Mouse (Mus musculus) embryonic fibroblast, embryonic 13.5 days (primary cell): ENCODE measurements around the gene Tor1aip2. TPM values are rescaled to one million over a fixed set of nuclear protein-coding genes. Genes with fewer than 3 reads are reported as not detected.
A peak's percentile ranks its signal among the peaks of the same experiment; 100 is the strongest.

Experiments used
- H3K27ac ChIP-seq: 2 replicates; pipeline ENCODE4 v1.5.1; 2012; ENCODE audit warnings: low read length, control low read depth, inconsistent platforms; ENCODE audit not compliant: insufficient read depth
- H3K4me1 ChIP-seq: 2 replicates; pipeline ENCODE4 v1.6.1; 2011; ENCODE audit warnings: low read length; ENCODE audit not compliant: control insufficient read depth, insufficient read depth
- H3K4me3 ChIP-seq: 2 replicates; pipeline ENCODE4 v1.5.1; 2011; ENCODE audit warnings: mild to moderate bottlenecking, control low read depth, low read length; ENCODE audit not compliant: insufficient read depth
- CTCF ChIP-seq: IDR thresholded peaks from 2 replicates; pipeline ENCODE4 v1.5.1; 2011; ENCODE audit warnings: mild to moderate bottlenecking, control low read depth, low read length, moderate library complexity, borderline replicate concordance; ENCODE audit not compliant: insufficient read depth
- POLR2A ChIP-seq: IDR thresholded peaks from 2 replicates; pipeline ENCODE4 v1.6.1; 2011; ENCODE audit warnings: low read depth, mild to moderate bottlenecking, control low read depth, low read length, moderate library complexity
- polyA plus RNA-seq: library from polyadenylated mRNA; stranded (reverse); fragments of >200 nt; gene quantifications from 2 replicates; pipeline ENCODE4 v1.2.4, GENCODE M21; 2011; ENCODE audit warnings: low read depth; ENCODE audit not compliant: missing spikeins, insufficient read length

Tor1aip2 gene
- 161 and 181 TPM in 2 replicates for polyA plus RNA-seq

DNA sequence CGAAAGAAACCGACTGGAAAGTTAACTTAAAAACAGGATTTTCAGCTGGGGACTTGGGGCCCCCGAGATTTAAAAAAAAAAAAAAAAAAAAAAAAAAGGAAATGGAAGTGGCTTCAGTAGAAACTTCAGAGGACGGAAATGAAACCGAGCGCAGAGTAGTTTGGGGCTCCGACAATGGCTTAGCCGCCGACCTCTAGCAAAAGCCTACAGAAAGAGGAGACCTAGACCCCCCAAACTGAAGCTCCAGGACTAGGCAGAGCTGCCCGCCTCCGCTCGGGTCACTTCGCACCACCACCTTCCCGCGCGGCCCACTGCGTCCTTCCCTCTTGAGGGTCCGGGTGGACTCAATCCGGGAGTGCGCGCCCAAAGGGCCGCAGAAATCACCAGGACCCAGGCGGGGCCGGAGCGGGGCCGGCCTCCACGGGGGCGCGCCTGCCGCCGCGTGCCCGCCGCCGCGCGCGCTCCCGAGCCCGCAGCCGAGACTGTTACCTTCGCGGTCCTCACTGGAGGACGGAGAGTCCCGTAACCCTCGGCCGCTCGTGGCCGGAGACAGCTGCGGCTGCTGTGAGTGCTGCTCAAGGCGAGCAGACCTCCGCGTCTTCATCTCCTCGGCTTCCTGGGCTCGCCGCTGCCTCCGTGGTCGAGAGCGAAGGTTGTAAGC, at the start of gene Tor1aip2:
Gene Tor1aip2, plus strand, starts transcription at position 135 of the 661 bp plus-strand sequence.
- H3K4me3 ChIP-seq = peak within 1 kb of the TSS; percentile 78
- peak within 1 kb of the TSS; percentile 97 for H3K27ac ChIP-seq
- H3K4me1 ChIP-seq = no peaks in the 10 kb centered on the region
- TF ChIP-seq POLR2A = peak; percentile 77
- no peak for TF ChIP-seq CTCF

DNA sequence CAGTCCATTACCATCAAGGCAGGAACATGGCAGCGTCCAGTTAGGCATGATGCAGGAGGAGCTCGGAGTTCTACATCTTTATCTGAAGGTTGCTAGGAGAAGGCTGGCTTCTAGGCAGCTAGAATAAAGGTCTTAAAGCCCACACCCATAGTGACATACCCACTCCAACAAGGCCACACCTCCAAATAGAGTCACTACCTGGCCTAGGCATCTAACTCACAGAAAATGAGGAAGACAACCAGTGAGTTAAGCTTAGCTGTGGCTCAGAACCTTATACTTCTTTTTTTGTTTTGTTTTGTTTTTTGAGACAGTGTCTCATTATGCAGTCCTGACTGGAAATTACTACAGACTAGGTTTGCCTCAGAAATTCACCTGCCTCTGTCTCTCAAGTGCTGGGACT, 47.6 kb upstream of the Tor1aip2 start:
- Histone ChIP-seq H3K4me1 (no peaks in the 10 kb centered on the region), H3K27ac (no peak overlapping the region), H3K4me3 (no peak overlapping the region)
- TF ChIP-seq CTCF (no peak), POLR2A (no peak)

DNA sequence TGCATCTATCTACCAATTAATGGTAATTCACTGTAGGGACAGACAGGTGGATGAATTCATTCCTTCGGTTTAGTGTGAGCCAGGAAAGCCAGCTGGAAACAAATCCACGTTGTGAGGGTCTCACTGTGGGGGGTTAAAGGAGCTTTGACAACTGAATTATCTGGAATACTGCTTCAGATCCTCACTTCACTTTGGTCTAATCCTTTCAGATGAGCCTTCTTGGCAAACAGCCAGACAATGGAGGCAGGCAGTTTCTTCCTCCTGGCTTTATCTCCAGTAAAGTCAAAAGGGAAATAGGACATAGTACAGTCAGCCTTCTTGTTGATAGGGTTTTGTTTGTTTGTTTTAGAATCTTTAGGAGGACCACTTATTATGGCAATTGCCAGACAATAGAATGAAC, 45.8 kb upstream of the Tor1aip2 start:
- no peak overlapping the region for H3K27ac ChIP-seq
- no peak overlapping the region for H3K4me3 ChIP-seq
- no peaks in the 10 kb centered on the region for H3K4me1 ChIP-seq
- TF ChIP-seq POLR2A = no peak
- TF ChIP-seq CTCF = no peak

DNA sequence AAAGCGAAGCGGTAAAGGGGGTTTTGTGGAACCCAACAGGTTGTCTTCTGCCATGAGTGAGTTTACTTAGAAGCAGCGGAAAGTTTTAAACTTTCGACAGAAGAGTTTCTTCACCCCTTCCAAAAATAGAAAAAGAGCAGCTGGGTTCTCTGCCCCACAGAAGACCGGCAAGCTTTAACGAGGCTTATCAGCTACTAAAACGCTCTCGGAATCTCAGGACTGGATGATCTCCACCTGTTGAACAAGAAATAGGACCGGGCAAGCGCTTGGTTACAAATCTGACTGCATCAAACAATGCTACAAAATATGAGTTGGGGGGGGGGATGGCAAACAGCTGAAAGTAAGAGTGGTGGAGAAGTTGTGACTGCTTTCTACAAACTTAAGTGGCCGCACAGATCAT, 44.8 kb upstream of the Tor1aip2 start:
- Histone ChIP-seq H3K4me1 (no peaks in the 10 kb centered on the region), H3K27ac (no peak overlapping the region), H3K4me3 (no peak overlapping the region)
- TF ChIP-seq POLR2A (no peak), CTCF (no peak)

DNA sequence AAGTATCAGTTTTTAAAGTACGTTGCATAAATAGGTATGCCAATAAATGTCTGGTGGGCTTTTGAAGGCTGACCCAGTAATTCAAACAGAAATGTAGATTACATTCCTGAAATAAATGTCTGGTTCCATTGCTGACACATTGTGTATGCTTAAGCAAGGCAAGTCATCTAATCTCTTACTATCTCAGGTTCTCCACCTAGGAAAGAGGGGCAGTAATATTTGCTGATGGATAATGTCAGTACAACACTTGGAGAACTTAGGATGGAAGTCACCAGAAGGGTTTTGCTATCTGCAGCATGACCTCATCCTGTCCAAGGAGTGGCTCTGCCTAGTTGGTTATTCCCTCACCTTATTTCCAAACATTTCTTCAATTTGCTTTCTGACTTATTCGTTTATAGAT, 40.7 kb upstream of the Tor1aip2 start:
- H3K4me3 ChIP-seq = no peak overlapping the region
- no peaks in the 10 kb centered on the region for H3K4me1 ChIP-seq
- TF ChIP-seq CTCF (no peak), POLR2A (no peak)
- H3K27ac ChIP-seq = no peak overlapping the region

DNA sequence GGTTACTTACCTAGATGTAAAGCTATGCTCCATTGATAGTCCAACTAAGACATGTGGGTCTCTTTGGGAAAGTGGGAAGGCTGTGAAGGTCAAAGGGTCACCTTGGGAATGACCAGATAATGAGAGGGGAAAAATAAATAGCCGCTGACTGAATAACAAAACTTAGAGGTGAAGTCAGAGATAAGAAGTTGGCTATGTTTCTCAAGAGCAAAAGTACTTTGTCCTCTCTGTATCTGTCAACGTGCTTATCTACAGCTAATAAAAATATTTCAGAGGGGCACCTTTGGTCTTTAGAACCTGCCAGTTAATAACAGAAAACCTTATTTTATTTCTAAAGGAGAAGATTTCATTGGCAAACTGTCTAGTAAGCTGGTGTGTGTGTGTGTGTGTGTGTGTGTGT, 39.6 kb upstream of the Tor1aip2 start:
- Histone ChIP-seq H3K4me1 (no peaks in the 10 kb centered on the region), H3K27ac (no peak overlapping the region), H3K4me3 (no peak overlapping the region)
- TF ChIP-seq CTCF (no peak), POLR2A (no peak)

DNA sequence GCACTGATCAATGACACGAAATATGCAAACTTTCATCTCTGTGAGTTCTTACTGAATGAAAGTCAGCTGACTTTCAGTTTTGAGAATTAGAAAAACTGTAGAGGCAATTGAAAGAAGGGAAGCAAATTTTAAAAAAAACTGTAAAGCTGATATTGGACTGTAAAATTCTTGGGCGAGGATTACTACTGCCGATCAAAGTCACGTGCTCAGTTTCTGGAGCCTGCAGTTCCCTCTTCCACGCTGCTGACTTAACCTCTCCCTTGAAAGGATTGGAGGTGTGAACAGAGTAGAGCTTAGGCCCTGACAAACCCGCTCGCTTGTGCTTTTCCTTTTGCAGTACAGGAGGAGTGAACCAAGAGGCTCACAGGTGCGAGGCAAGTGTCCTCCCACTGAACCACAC, 32.8 kb upstream of the Tor1aip2 start:
- TF ChIP-seq CTCF (no peak), POLR2A (no peak)
- Histone ChIP-seq H3K4me1 (no peaks in the 10 kb centered on the region), H3K4me3 (no peak overlapping the region), H3K27ac (no peak overlapping the region)

DNA sequence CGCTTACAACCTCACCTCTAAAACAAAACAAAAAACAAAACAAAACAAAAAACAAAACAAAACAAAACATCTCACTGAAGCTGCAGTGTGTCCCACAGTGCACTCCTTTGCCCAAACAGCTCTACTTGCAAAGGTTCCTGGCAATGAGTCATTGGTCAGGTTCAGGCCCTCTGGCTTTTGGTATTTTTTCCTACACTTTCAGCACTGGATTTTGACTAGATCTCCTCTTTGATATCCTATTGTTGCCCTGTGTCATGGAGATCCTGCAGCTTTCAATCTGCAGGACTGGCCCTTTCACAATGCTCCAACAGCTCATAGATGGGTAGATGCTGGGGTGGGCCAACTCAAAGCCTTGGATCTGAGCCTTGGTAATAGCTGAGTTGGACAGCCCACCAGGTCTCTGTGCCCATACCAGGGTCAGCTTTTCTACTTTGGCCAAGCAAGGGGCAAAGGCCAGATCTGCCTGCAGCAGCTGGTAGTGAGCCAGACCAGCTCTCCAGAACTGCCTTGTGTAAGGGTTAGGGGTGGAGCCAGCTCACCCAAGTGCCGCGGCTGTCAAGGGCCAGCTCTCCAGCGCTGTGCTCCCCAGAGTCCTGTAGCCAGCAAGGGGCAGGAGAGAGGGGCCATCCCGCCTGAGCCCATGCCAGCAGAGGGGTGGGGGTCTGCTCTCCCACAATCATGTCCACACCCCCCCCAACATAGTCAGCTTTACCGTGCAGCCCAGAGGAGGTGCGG, 31.8 kb upstream of the Tor1aip2 start:
- TF ChIP-seq CTCF = no peak
- Histone ChIP-seq H3K4me3 (no peak overlapping the region), H3K27ac (no peak overlapping the region), H3K4me1 (no peaks in the 10 kb centered on the region)

- Histone ChIP-seq H3K27ac (no peak overlapping the region), H3K4me1 (no peaks in the 10 kb centered on the region), H3K4me3 (no peak overlapping the region)
- TF ChIP-seq CTCF (no peak), POLR2A (no peak)
These were observed 29.3 kb upstream of the Tor1aip2 start for GRCm38 (mm10) chr1:156005906-156006305.

- no peaks in the 10 kb centered on the region for H3K4me1 ChIP-seq
- H3K4me3 ChIP-seq = no peak overlapping the region
- no peak for TF ChIP-seq POLR2A
- no peak for TF ChIP-seq CTCF
- H3K27ac ChIP-seq = no peak overlapping the region
These were observed 26.2 kb upstream of the Tor1aip2 start for GRCm38 (mm10) chr1:156009003-156009402.
